Mouse (Mus musculus) left cerebral cortex, postnatal 4 days (tissue): ENCODE results near the gene Pmpcb. TPM values are rescaled to one million over a fixed set of nuclear protein-coding genes. Genes with fewer than 3 reads are reported as not detected.

Source experiments
- DNase-seq: peaks from one replicate; pipeline ENCODE4 v3.0.0-alpha.2; 2022
- intact Hi-C: fragments of 180-260 bp; cut with DNase I; formaldehyde crosslinking; loops from one replicate; pipeline ENCODE4 v1.15.1; 2025
- total RNA-seq, 2 experiments: library from RNA; stranded (reverse); gene quantifications; 2 replicates each; pipeline ENCODE4 v1.2.3; 2021

The Pmpcb gene
- total RNA-seq, 2 experiments from 2014 or later = 66.9 to 73.3 TPM

DNA sequence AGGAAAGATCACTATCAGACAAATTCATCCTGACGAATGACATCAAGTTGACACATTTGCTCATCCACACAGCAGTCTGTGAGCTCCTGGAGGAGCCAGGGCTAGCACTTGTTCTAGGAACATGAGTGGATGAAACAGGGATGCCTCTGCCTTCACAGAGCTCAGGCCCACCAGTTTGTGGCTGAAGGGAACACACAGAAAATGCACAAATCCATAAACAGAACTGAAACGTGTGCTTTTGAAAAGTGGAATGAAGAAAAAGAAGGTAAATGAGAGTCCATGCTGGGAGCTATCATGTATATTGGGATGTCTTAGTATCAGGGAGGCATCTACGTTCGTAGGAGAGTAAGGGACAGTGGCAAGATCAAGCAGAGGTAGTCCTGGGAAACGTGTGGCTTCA, 7.8 kb upstream of the Pmpcb start:
- intact Hi-C loops = no loop called here
- no peak for DNase-seq

GRCm38 (mm10) chr5:21732177-21732911, 4.6 kb upstream of the Pmpcb start:
- intact Hi-C loops = no loop called here
- DNase-seq = no peak

GRCm38 (mm10) chr5:21732930-21733329, 4.0 kb upstream of the Pmpcb start:
- intact Hi-C loops = no loop called here
- peak; percentile 85 for DNase-seq

- intact Hi-C loops = loop anchor here (5.0 kb wide), 1 partner anchor 78 kb away; no protein-coding TSS in a partner anchor
Observed at GRCm38 (mm10) chr5:21735100-21735499, 1.8 kb upstream of the Pmpcb start.

DNA sequence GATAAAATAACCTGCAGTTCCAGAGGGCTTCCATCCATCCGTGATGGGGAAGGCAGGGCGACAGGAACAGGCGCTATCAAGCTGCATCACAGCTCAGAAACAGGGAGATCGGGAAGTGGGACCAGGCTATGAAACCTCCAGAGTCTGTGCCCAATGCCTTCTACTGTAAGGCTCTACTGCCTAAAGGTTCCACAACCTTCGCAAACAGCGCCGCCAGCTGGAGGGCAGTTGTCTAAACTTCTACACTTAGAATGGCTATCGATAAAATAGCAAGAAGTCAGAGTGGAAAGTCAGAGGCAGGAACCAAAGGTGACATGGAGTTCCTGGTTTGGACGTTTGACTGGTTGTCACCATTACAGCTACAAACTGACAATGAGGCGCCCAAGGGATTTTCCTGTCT, 1.4 kb upstream of the Pmpcb start:
- DNase-seq = peak; percentile 76
- intact Hi-C loops = loop anchor here (5.0 kb wide), 1 partner anchor 78 kb away; no protein-coding TSS in a partner anchor

More at GRCm38 (mm10) chr5:21735100-21735499, 1.8 kb upstream of the Pmpcb start:
- DNase-seq = no peak

GRCm38 (mm10) chr5:21736046-21736445, 895 bp upstream of the Pmpcb start:
- DNase-seq = no peak
- intact Hi-C loops = loop anchor here (5.0 kb wide), 1 partner anchor 79 kb away; no protein-coding TSS in a partner anchor

DNA sequence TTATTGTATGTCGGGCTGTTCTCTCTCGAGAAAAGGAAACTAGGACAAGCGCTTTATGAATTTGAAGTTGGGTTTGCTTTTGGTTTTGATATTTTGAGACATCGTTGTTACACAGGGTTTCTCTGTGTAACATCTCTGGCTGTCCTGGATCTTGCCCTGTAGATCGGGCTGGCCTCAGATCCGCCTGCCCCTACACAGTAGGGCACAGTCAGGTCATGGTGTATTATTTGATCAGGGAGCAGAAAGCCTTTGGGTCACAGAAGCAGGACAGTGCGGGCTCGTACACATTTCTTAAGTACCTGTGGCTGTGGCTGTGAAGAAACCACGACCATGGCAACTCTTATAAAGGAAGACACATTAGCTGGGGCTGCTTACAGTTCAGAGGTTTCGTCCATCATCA, 679 bp downstream of the Pmpcb start:
- DNase-seq = no peak
- intact Hi-C loops = loop anchor here (5.0 kb wide), 1 partner anchor 80 kb away; no protein-coding TSS in a partner anchor

GRCm38 (mm10) chr5:21739120-21739519, 2.2 kb downstream of the Pmpcb start:
- intact Hi-C loops = loop anchor here (5.0 kb wide), 1 partner anchor 82 kb away; no protein-coding TSS in a partner anchor
- DNase-seq = no peak

DNA sequence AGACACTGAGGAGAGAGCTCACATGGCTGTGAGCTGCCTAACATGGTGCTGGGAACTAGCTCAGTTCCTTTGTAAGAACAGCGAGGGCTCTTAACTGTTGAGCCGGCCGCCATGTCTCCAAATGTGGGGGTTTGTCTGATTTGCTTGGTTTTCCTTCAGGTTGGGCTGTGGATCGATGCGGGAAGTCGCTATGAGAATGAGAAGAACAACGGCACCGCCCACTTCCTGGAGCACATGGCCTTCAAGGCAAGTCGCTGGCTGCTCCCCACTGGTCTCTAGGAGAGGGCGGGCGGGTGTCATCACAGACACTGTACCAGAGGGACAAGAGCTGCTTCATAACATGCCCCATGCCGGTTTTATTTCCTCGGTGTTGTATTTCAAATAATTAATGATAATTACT, 2.9 kb downstream of the Pmpcb start:
- no peak for DNase-seq
- intact Hi-C loops = loop anchor here (5.0 kb wide), 1 partner anchor 83 kb away; no protein-coding TSS in a partner anchor

- intact Hi-C loops = no loop called here
- no peak for DNase-seq
Observed at GRCm38 (mm10) chr5:21743606-21744005, 6.7 kb downstream of the Pmpcb start.

DNA sequence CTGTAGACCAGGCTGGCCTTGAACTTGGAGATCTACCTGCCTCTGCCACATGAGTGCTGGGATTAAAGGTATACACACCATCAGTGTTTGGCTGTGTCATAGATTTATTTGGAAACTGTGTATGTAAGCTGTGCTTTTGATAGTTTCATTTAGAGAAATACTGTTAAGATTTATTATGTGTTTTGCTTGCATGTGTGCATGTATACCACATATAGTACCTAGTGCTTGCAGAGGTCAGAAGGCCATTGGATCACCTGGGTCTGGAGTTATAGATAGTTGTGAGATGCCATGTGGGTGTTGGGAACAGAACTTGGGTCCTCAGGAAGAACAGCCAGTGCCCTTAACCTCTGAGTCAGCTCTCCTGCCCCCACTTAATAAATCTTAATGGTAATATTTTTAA, 7.7 kb downstream of the Pmpcb start:
- intact Hi-C loops = no loop called here
- no peak for DNase-seq

- intact Hi-C loops = no loop called here
- no peak for DNase-seq
Observed at GRCm38 (mm10) chr5:21745966-21746365, 9.0 kb downstream of the Pmpcb start.

DNA sequence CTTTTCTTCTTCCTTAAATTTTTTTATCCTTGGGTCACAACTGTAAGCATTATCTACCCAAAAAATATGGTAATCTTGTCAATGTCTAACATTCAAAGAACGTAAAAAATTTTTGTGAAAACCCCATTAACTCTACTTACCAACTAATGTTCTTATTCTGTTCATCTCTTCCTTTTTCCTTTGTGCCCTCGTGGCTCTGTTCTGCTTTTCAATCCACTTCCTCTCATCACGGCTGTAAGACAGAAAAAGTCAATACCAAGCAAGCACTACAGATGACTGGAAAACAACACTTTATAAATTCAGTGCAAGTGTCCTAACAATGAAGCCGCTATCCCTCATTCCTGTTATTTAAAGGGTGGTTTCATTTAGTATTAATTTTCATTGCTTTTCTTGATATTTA, 31.6 kb downstream of the Pmpcb start:
- intact Hi-C loops = no loop called here
- no peak for DNase-seq

- DNase-seq = no peak
- intact Hi-C loops = no loop called here
Observed at GRCm38 (mm10) chr5:21769841-21770240, 32.9 kb downstream of the Pmpcb start.

DNA sequence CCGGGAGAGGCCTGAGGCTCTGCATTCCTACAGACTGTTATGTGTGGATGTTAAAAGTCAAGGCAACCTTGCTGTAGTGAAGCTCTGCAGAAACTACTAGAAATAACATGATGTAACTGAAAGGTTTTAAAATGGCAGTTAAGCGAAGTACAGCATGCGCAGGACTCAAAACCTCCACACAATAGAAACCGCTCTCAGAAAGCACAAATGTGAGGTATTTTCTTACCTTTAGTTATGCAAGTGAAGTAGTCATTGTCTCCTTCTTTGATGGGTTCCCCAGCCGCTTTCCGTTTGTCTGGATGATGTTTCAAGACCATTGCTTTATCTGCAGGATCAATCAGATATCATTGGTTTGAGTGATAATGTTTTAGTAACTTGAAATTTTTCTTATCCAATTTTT, 39.5 kb downstream of the Pmpcb start:
- intact Hi-C loops = no loop called here
- no peak for DNase-seq

GRCm38 (mm10) chr5:21784161-21785052, 47.5 kb downstream of the Pmpcb start:
- intact Hi-C loops = loop anchor here (5.0 kb wide), 1 partner anchor 733 kb away; no protein-coding TSS in a partner anchor
- no peak for DNase-seq

DNA sequence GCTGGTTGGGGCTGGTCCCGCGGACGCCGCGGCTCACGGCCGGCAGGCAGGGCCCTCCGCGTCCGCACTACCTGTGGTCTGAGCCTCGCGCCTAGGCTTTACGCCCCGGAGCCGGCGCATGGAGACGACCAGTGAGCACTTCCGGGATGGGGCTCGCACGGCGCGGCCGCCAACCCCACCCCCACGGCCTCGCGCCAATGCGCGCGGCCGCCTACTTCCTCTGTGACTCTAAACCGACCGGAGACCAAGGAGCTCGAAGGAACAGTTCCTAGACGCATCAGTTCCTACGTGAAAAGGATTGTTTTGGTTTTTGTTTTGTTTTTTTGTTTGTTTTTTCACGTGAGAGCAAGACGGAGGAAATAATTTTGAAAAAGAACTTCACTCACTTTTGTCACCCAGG, 48.1 kb downstream of the Pmpcb start, which contains the start of the genes Dnajc2 and Psmc2:
TSS of gene Dnajc2 (minus strand) at position 199 of the 400 bp plus-strand sequence.
TSS of gene Psmc2 (plus strand) at position 231 of the 400 bp plus-strand sequence.
- intact Hi-C loops = no loop called here
- peak; percentile 92 for DNase-seq

- intact Hi-C loops = no loop called here
- no peak for DNase-seq
Observed at GRCm38 (mm10) chr5:21785776-21786175, 48.8 kb downstream of the Pmpcb start.

GRCm38 (mm10) chr5:21786258-21787185, 49.6 kb downstream of the Pmpcb start:
- DNase-seq = peak; percentile 93
- intact Hi-C loops = no loop called here
